Mouse (Mus musculus) lung, embryonic 16.5 days (tissue): ENCODE data around the gene Ints5. TPM values are rescaled to one million over a fixed set of nuclear protein-coding genes. Genes with fewer than 3 reads are reported as not detected.
"Not testable (repeated sequence)": the region's sequence is repeated elsewhere in the genome, so short reads cannot be mapped to it uniquely, and the experiment has no call there.

Experiments used
- ATAC-seq: fragments of 200-750 bp; cut with Nextera tagmentation; 2 replicates; pipeline ENCODE4 v1.8.0; 2017; ENCODE audit warnings: low read depth, mild to moderate bottlenecking, moderate library complexity
- H3K27ac ChIP-seq: fragments of 300-500 bp; sonication (generic); 2 replicates; pipeline ENCODE4 v1.5.1; 2014; ENCODE audit warnings: mild to moderate bottlenecking, control low read depth, low read length
- H3K27me3 ChIP-seq: fragments of 300-500 bp; sonication (generic); 2 replicates; pipeline ENCODE4 v1.6.1; 2014; ENCODE audit warnings: low read depth, low read length, mixed read lengths; ENCODE audit not compliant: control insufficient read depth, insufficient read depth
- H3K36me3 ChIP-seq: fragments of 300-500 bp; sonication (generic); 2 replicates; pipeline ENCODE4 v1.6.1; 2014; ENCODE audit warnings: low read length; ENCODE audit not compliant: control insufficient read depth, insufficient read depth
- H3K4me1 ChIP-seq: fragments of 300-500 bp; sonication (generic); replicated peaks from 2 replicates; pipeline ENCODE4 v1.6.1; 2014; ENCODE audit warnings: low read length, mixed read lengths; ENCODE audit not compliant: control insufficient read depth, insufficient read depth
- H3K4me2 ChIP-seq: fragments of 300-500 bp; sonication (generic); 2 replicates; pipeline ENCODE4 v1.6.1; 2014; ENCODE audit warnings: low read depth, low read length, control low read depth
- H3K4me3 ChIP-seq: fragments of 300-500 bp; sonication (generic); 2 replicates; pipeline ENCODE4 v1.5.1; 2014; ENCODE audit warnings: mild to moderate bottlenecking, low read length, control low read depth
- H3K9ac ChIP-seq: fragments of 300-500 bp; sonication (generic); 2 replicates; pipeline ENCODE4 v1.6.1; 2014; ENCODE audit warnings: low read length, control low read depth
- H3K9me3 ChIP-seq: fragments of 300-500 bp; sonication (generic); 2 replicates; pipeline ENCODE4 v1.6.1; 2016; ENCODE audit warnings: low read length; ENCODE audit not compliant: control insufficient read depth
- WGBS: fragments of 180-500 bp; shearing (Covaris S2); extraction: QIAGEN DNeasy Blood & Tissue Kit; methylation state at CpG from one replicate; pipeline ENCODE4 v1.1.7; 2014; 5-methylcytosine and 5-hydroxymethylcytosine counted together
- polyA plus RNA-seq: library from polyadenylated mRNA; unstranded; fragments of >200 nt; fragmentation: Nextera tagmentation; extraction: Ambion mirVana; gene quantifications from 2 replicates; pipeline ENCODE4 v1.2.1, GENCODE M21; 2015

Ints5 gene
- polyA plus RNA-seq, 1 experiment from 2014 or later: 40.8 TPM

DNA sequence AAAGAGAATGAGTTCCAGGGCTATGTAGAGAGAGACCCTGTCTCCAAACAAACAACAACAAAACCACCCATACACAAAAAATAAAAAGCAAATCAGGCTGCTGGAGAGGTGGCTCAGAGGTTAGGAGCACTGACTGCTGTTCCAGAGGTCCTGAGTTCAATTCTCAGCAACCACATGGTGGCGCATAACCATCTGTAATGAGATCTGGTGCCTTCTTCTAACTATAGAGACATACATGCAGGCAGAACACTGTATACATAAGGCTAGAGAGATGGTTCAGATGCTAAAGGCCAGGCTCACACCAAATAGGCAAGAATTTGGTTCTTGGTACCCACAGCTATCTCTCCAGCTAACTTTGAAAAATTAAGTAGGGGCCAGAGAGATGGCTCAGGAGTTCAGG is 33.8 kb upstream of the Ints5 start:
- H3K9ac ChIP-seq: no peak overlapping the region
- no peaks in the 10 kb centered on the region for H3K36me3 ChIP-seq
- H3K4me3 ChIP-seq: no peak overlapping the region
- no peak overlapping the region for H3K27ac ChIP-seq
- H3K27me3 ChIP-seq: no peaks in the 10 kb centered on the region
- ATAC-seq: no peak
- H3K4me2 ChIP-seq: no peak overlapping the region
- H3K4me1 ChIP-seq: no peaks in the 10 kb centered on the region
- 16% methylated on average over 1 of the region's 1 CpGs for WGBS
- H3K9me3 ChIP-seq: no peaks in the 10 kb centered on the region

DNA sequence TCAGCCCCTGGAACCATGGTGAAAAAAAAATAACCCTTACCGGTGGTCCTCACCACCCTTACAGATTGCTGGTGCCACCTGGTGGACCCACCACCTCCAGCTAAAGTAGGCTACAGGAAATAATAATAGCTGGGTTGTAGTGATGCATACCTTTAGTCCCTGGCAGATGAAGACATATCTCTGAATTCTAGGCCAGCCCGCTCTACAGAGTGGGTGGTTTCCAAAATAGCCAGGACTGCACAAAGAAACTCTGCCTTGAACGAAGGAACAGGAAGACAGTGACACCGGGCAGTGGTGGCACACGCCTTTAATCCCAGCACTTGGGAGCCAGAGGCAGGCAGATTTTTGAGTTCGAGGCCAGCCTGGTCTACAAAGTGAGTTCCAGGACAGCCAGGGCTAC is 28.5 kb upstream of the Ints5 start:
- H3K27ac ChIP-seq: no peak overlapping the region
- no peak overlapping the region for H3K4me2 ChIP-seq
- 72% methylated on average over 6 of the region's 6 CpGs for WGBS
- no peak overlapping the region for H3K4me3 ChIP-seq
- H3K27me3 ChIP-seq: no peaks in the 10 kb centered on the region
- H3K4me1 ChIP-seq: no peaks in the 10 kb centered on the region
- no peaks in the 10 kb centered on the region for H3K36me3 ChIP-seq
- no peak for ATAC-seq
- H3K9me3 ChIP-seq: no peaks in the 10 kb centered on the region
- H3K9ac ChIP-seq: no peak overlapping the region

DNA sequence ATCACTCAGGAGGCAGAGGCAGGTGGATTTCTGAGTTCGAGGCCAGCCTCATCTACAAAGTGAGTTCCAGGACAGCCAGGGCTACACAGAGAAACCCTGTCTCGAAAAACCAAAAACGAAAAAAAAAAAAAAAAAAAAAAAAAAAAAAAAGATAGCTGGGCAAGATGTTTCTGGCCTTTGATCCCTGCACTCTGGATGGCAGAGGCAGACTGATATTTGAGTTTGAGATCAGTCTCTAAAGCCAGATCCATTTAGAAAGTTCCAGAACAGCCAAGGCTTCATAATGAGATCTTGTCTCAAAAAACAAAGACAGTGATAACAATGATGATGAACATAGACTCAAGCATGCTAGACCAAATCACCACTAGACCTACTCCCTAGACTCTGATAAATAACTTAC is 22.4 kb upstream of the Ints5 start:
- not testable (repeated sequence) for H3K27me3 ChIP-seq, ATAC-seq, H3K9me3 ChIP-seq, H3K27ac ChIP-seq
- WGBS: 85% methylated on average over 3 of the region's 3 CpGs
- Histone ChIP-seq H3K4me1 (peaks cover 10% of the 10 kb centered on the region), H3K4me3 (peak overlapping the region; percentile 99), H3K9ac (peak overlapping the region; percentile 99; the same call in 1 of the 2 replicates), H3K36me3 (peaks cover 11% of the 10 kb centered on the region), H3K4me2 (peak overlapping the region; percentile 64)

DNA sequence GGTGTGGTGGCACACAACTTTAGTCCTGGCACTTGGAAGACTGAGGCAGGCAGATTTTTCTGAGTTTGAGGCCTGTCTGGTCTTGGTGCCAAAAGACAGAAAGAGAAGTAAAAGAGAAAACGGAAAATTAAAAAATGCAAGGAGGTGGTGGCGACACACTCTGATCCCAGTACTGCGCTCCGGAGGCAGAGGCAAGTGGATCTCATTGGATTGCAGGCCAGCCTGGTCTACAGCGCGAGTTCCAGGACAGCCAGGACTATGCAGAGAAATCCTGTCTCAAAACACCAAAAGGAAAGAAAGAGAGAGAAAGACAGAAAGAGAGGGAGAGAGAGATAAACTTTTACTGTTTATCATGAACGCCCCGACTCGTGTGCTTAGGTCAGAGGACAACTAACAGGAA is 22.0 kb upstream of the Ints5 start:
- ATAC-seq: peak; percentile 31; the same call in 1 of the 2 replicates
- peak overlapping the region; percentile 99 for H3K4me3 ChIP-seq
- peaks cover 14% of the 10 kb centered on the region for H3K36me3 ChIP-seq

DNA sequence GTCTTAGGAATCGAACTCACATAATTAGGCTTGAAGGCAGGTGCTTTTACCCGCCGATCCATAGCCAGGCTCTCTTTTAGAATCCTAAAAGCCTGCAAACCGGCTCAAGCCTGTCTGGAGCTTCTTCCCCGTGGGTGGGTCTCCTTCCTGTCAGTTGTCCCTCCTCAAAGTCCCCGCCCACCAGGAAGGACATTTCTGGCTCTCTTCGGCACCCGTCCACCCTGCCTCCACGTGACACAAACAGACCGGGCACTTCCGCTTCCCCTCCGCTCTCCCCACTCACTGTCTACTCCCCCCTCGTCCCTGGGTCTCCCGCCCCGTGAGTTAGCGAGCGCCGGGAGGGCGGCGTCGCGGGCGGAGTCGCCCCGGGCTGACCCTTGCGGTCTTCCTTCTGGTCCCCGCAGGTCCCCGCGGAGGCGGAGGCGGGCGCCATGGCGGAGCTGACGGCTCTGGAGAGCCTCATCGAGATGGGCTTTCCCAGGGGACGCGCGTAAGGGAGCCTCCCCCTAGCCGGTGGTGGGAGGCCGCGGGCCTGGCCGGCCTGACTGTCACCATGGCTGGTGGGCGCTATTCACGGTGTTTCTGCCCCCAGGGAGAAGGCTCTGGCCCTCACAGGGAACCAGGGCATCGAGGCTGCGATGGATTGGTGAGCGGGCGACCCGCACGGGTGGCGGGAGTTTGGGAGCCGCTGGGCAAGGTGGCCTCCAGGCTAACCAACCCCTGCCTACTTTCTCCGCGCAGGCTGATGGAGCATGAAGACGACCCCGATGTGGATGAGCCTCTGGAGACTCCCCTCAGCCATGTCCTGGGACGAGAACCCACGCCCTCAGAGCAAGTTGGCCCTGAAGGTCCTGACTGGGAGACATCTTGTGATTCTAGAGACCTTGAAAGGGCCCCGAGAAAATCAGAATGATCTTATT is 21.3 kb upstream of the Ints5 start, which contains the start of gene Ubxn1:
Ubxn1 (plus strand) TSS at position 230 of the 920 bp plus-strand sequence.
- H3K4me3 ChIP-seq: peak within 1 kb of the TSS; percentile 99
- H3K9me3 ChIP-seq: no peaks in the 10 kb centered on the region
- H3K27ac ChIP-seq: peak within 1 kb of the TSS; percentile 78
- ATAC-seq: peak; percentile 98
- WGBS: 1% methylated on average over 51 of the region's 59 CpGs
- peaks cover 16% of the 10 kb centered on the region for H3K36me3 ChIP-seq
- H3K9ac ChIP-seq: peak within 1 kb of the TSS; percentile 99
- H3K4me1 ChIP-seq: peaks cover 10% of the 10 kb centered on the region
- peak within 1 kb of the TSS; percentile 69 for H3K4me2 ChIP-seq
- H3K27me3 ChIP-seq: no peaks in the 10 kb centered on the region

More for the DNA sequence above, 22.0 kb upstream of the Ints5 start:
- H3K9ac ChIP-seq: peak overlapping the region; percentile 99
- H3K27me3 ChIP-seq: no peaks in the 10 kb centered on the region
- H3K27ac ChIP-seq: peak overlapping the region; percentile 58
- peaks cover 10% of the 10 kb centered on the region for H3K4me1 ChIP-seq
- peak overlapping the region; percentile 64 for H3K4me2 ChIP-seq
- WGBS: 30% methylated on average over 9 of the region's 9 CpGs
- H3K9me3 ChIP-seq: no peaks in the 10 kb centered on the region

DNA sequence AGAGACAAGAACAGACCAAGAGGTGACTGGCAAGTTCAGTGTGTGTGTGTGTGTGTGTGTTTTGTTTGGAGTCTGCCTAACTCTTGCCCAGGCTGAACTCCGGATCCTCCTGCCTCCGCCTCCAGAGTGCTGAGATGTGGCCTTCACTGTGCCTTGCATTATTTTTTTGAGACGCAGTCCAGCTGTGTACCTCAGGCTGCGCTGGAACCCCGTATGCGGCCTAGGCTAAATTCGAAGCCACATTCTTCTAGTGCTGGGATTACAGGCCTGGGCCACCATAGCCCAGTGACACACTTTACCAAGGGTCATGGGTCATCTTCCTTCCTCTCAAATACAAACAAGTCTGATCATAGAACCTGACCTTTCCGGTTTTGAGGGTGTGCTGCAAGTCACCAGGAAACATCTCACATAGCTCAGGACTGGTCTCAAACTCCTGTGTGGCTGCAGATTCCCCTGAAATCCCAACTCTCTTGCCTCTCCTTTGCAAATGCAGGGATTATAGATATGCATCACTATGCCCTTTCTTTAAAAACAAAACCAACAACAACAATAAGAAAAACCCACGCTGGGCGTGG is 20.5 kb upstream of the Ints5 start:
- H3K4me2 ChIP-seq: peak overlapping the region; percentile 69
- peaks cover 10% of the 10 kb centered on the region for H3K4me1 ChIP-seq
- peak overlapping the region; percentile 99 for H3K4me3 ChIP-seq
- WGBS: 61% methylated on average over 10 of the region's 10 CpGs
- H3K27ac ChIP-seq: no peak overlapping the region
- H3K9ac ChIP-seq: peak overlapping the region; percentile 99
- no peaks in the 10 kb centered on the region for H3K9me3 ChIP-seq
- ATAC-seq: no peak
- no peaks in the 10 kb centered on the region for H3K27me3 ChIP-seq
- peaks cover 17% of the 10 kb centered on the region for H3K36me3 ChIP-seq

DNA sequence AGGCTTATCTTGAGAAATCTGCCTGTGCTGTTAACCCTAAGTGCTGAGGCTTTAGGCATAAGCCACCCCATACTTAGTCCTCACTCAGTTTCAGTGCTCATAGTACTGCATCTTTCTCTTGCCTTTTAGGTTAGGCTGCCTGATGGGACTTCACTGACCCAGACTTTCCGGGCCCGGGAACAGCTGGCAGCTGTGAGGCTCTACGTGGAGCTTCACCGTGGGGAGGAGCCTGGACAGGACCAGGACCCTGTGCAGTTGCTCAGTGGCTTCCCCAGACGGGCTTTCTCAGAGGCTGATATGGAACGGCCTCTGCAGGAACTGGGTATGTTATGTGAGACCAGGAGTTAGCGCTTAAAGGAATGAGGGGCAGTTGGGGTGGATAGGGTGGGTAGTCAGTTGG is 17.8 kb upstream of the Ints5 start:
- WGBS: 88% methylated on average over 7 of the region's 7 CpGs
- H3K27me3 ChIP-seq: no peaks in the 10 kb centered on the region
- H3K4me3 ChIP-seq: no peak overlapping the region
- H3K9me3 ChIP-seq: no peaks in the 10 kb centered on the region
- peaks cover 10% of the 10 kb centered on the region for H3K4me1 ChIP-seq
- H3K27ac ChIP-seq: no peak overlapping the region
- H3K4me2 ChIP-seq: no peak overlapping the region
- peaks cover 17% of the 10 kb centered on the region for H3K36me3 ChIP-seq
- ATAC-seq: no peak
- no peak overlapping the region for H3K9ac ChIP-seq

DNA sequence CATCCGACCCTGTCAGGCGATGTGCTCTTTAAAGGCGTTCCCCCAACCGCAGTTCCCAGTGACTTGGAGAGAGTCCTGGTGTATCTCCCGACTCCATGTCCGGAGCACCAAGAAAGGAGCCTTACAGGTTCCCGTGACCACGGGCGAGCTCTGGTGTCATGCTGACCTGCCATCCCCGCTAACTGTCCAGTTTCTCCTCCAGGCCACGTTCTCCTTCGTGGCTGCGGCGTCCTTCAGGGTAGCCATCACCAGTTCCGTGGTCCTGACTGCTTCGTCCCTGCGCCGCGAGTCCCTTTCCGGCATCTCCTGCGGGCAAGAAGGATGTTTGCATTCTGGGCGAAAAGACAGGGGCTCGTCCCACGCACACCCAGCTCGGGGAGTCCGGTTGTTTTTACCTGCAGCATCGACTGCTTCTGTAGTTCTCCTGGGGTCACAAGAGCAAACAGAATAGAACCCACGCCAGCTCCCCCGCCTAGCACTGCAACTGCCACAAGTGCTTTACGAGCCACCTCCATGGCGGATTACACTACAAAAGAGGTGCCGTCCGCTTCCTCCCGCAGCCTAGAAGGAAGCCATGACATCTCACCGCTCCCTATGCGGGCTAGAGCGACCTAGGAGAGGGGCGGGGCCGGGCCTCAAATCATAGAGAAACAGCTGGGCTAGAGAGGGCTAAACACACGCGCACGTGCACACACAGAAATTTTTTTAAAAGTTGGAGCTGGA is 12.3 kb upstream of the Ints5 start, which contains the start of gene Uqcc3:
Uqcc3 (minus strand) TSS at position 613 of the 723 bp plus-strand sequence.
- ATAC-seq: peak; percentile 97
- under 1% methylated on average over 42 of the region's 42 CpGs for WGBS
- H3K36me3 ChIP-seq: peaks cover 5% of the 10 kb centered on the region
- no peaks in the 10 kb centered on the region for H3K27me3 ChIP-seq
- H3K9me3 ChIP-seq: no peaks in the 10 kb centered on the region
- peak within 1 kb of the TSS; percentile 82 for H3K4me2 ChIP-seq
- no peaks in the 10 kb centered on the region; the same call in 1 of the 2 replicates for H3K4me1 ChIP-seq
- peak within 1 kb of the TSS; percentile 83 for H3K27ac ChIP-seq
- H3K4me3 ChIP-seq: peak within 1 kb of the TSS; percentile 83
- peak within 1 kb of the TSS; percentile 89 for H3K9ac ChIP-seq

DNA sequence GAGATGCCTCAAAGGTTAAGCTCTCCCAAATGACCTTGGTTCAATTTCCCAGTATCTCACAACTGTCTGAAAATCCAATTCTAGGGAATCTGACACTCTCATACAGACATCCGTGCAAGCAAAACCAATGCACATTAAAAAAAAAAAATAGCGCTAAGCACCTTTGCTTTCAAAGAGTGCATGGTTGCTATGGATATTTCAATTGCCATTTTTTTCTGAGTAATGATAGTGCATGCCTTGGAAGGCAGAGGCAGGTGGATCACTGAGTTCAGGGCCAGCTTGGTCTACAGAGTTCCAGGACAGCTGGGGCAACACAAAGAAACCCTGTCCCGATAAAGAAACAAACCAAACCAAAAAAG is 11.8 kb upstream of the Ints5 start:
- 9% methylated on average over 3 of the region's 3 CpGs for WGBS
- no peaks in the 10 kb centered on the region; the same call in 1 of the 2 replicates for H3K4me1 ChIP-seq
- peak overlapping the region; percentile 82 for H3K4me2 ChIP-seq
- no peaks in the 10 kb centered on the region for H3K9me3 ChIP-seq
- H3K9ac ChIP-seq: peak overlapping the region; percentile 89
- no peak overlapping the region for H3K27ac ChIP-seq
- no peaks in the 10 kb centered on the region for H3K27me3 ChIP-seq
- no peak for ATAC-seq
- peak overlapping the region; percentile 83 for H3K4me3 ChIP-seq
- H3K36me3 ChIP-seq: peaks cover 3% of the 10 kb centered on the region; the same call in 1 of the 2 replicates
